Mouse (Mus musculus) ES-E14 (cell line): ENCODE measurements around the gene Slc43a2.

Experiments
- CHD2 ChIP-seq: IDR thresholded peaks from 2 replicates; pipeline ENCODE4 v1.6.1; 2014; ENCODE audit warnings: mild to moderate bottlenecking, low read depth, low read length, inconsistent platforms
- HCFC1 ChIP-seq: IDR thresholded peaks from 2 replicates; pipeline ENCODE4 v1.6.1; 2012; ENCODE audit warnings: low read length, inconsistent platforms, borderline replicate concordance; ENCODE audit not compliant: insufficient read depth
- MAFK ChIP-seq: IDR thresholded peaks from 2 replicates; pipeline ENCODE4 v1.6.1; 2014; ENCODE audit warnings: mild to moderate bottlenecking, low read depth, low read length, inconsistent platforms; ENCODE audit not compliant: insufficient read depth

- no peak for TF ChIP-seq CHD2
- TF ChIP-seq MAFK: no peak
- TF ChIP-seq HCFC1: no peak
Measured at GRCm38 (mm10) chr11:75487496-75487895, 44.0 kb upstream of the Slc43a2 start.
